In the genomic region with DNA sequence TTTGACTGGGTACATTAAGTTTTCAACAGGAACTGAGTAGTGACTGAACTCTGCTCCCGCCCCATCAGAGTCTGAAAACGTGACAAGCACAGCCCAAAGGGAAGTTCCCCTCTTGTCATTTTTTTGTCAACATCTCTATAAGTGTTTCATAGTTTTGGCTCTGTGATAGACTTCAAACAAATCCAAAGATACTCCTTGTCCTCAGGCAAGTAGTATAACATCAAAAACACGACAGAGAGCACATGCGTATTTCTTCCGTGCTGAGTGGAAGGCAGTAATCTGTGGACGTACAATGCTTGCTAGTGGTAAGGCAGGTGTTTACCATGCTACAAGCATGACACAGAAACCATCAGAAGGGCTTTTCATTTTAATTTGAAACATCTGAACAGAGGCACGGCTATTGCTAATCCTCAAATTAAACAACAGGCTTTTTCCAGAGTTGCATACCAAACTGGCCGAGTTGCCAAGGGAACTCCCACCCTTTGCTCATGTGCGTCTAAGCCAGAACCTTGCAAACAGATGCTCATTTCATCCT, we compare ENCODE assay signal across 15 mouse cellular contexts.
DNase-seq lines count a peak whose midpoint lies in the region; ATAC-seq and TF ChIP-seq lines count a peak whose summit lies in the region.
"Had no signal": no experiment of that assay in that cellular context is flagged by ENCODE, and none has a peak within 500 bp of the region (broad histone marks: within the 10 kb centered on the region; RNA-seq: fewer than 3 reads in every experiment).

No protein-coding gene starts in this region.

- H3K4me3 ChIP-seq in lung, postnatal 0 days (ENCODE audit: low read depth, low read length), result no peak overlapping the region
- H3K4me3 ChIP-seq: embryonic facial prominence, embryonic 13.5 days; hindbrain, embryonic 12.5 days; neural tube, embryonic 13.5 days had no signal

- no peaks in the 10 kb centered on the region for H3K27me3 ChIP-seq in lung, postnatal 0 days (replicated peaks; ENCODE audit: insufficient read depth, low read length)
- H3K27me3 ChIP-seq: embryonic facial prominence, embryonic 13.5 days; hindbrain, embryonic 12.5 days; neural tube, embryonic 13.5 days; Patski had no signal

- no peak overlapping the region for H3K4me2 ChIP-seq in lung, postnatal 0 days (replicated peaks; ENCODE audit: low read depth, low read length)
- H3K4me2 ChIP-seq: embryonic facial prominence, embryonic 13.5 days; hindbrain, embryonic 12.5 days; neural tube, embryonic 13.5 days had no signal

- ATAC-seq in lung, postnatal 0 days, result no peak; the same call in 1 of the 2 replicates
- ATAC-seq in granulocyte monocyte progenitor cell, adult 5-6 weeks (replicated peaks; ENCODE audit: poor library complexity, severe bottlenecking), result peak; percentile 42; the same call in 1 of the 2 replicates
- ATAC-seq: Patski had no signal

- H3K4me1 ChIP-seq in lung, postnatal 0 days (ENCODE audit: insufficient read depth, low read depth, low read length), result no peaks in the 10 kb centered on the region
- H3K4me1 ChIP-seq: hindbrain, embryonic 12.5 days; neural tube, embryonic 13.5 days had no signal

- H3K9me3 ChIP-seq in lung, postnatal 0 days (ENCODE audit: low read length), result no peaks in the 10 kb centered on the region
- H3K9me3 ChIP-seq: embryonic facial prominence, embryonic 13.5 days; hindbrain, embryonic 12.5 days; neural tube, embryonic 13.5 days had no signal

- TF ChIP-seq CTCF in lung, postnatal 0 days (IDR thresholded peaks at IDR 0.05), result no peak

- WGBS in lung, postnatal 0 days, result 52% methylated on average over 9 of the region's 9 CpGs

- no peak overlapping the region for H3K9ac ChIP-seq in lung, postnatal 0 days (replicated peaks; ENCODE audit: low read depth)
- H3K9ac ChIP-seq: embryonic facial prominence, embryonic 13.5 days; hindbrain, embryonic 12.5 days; neural tube, embryonic 13.5 days had no signal

- peak; percentile 27 for DNase-seq in lung, postnatal 0 days (ENCODE audit: low spot score)
- no peak for DNase-seq in lung, postnatal 14 days
- DNase-seq in NIH3T3 (ENCODE audit: low read depth), result peak; percentile 76
- DNase-seq in naive thymus-derived CD4-positive, alpha-beta T cell, adult 2 months (ENCODE audit: low read depth), result peak; percentile 89
- no peak for DNase-seq in left cerebral cortex, adult 8-10 months (ENCODE audit: low spot score in 2 of 2)
- no peak for DNase-seq in ovary, postnatal 14 days (ENCODE audit: low spot score)
- DNase-seq in cerebellum, postnatal 14 days, result no peak
- DNase-seq: heart, adult 18-20 months; kidney, postnatal 14 days; thymus, postnatal 36 days had no signal

- H3K27ac ChIP-seq in lung, postnatal 0 days (ENCODE audit: low read length), result no peak overlapping the region
- H3K27ac ChIP-seq: embryonic facial prominence, embryonic 13.5 days; hindbrain, embryonic 12.5 days; neural tube, embryonic 13.5 days had no signal

- H3K36me3 ChIP-seq in lung, postnatal 0 days (ENCODE audit: insufficient read depth, low read length), result no peaks in the 10 kb centered on the region
- H3K36me3 ChIP-seq: embryonic facial prominence, embryonic 13.5 days; hindbrain, embryonic 12.5 days; neural tube, embryonic 13.5 days had no signal

- no peak for TF ChIP-seq EP300 in lung, postnatal 0 days (IDR thresholded peaks at IDR 0.05)

Comparison
In these comparisons a context has a peak if more than half of its experiments do, and no peak if none do; other contexts are left out.
1. DNase-seq: peak in lung, postnatal 0 days (single experiment), NIH3T3 (single experiment) and naive thymus-derived CD4-positive, alpha-beta T cell, adult 2 months (single experiment); none in lung, postnatal 14 days (single experiment), left cerebral cortex, adult 8-10 months (0 of 2), ovary, postnatal 14 days (single experiment) and cerebellum, postnatal 14 days (0 of 2).